Mouse (Mus musculus) testis, adult 2 months (tissue): Measurements from ENCODE around the gene Mapk8.

ENCODE experiments used
- CTCF ChIP-seq: fragments of 200-500 bp; IDR thresholded peaks from 2 replicates; pipeline ENCODE4 v1.5.1; 2012; ENCODE audit warnings: low read depth, mild to moderate bottlenecking, inconsistent platforms, low read length, moderate library complexity; ENCODE audit not compliant: control insufficient read depth, insufficient read depth, insufficient replicate concordance
- POLR2A ChIP-seq: fragments of 200-500 bp; IDR thresholded peaks from 2 replicates; pipeline ENCODE4 v1.6.1; 2012; ENCODE audit warnings: low read depth, mild to moderate bottlenecking, inconsistent platforms, low read length, moderate library complexity; ENCODE audit not compliant: control insufficient read depth

GRCm38 (mm10) chr14:33378723-33379122 is 68.2 kb downstream of the Mapk8 start:
- no peak for TF ChIP-seq POLR2A
- no peak for TF ChIP-seq CTCF
